Mouse (Mus musculus): ENCODE measurements around the gene Sprr2a1. TPM values are rescaled to one million over a fixed set of nuclear protein-coding genes. Genes with fewer than 3 reads are reported as not detected.

Gene Sprr2a1
- total RNA-seq (2023), result not detected

GRCm38 (mm10) chr3:92215569-92215968, at the start of gene Sprr2a1, which contains the start of gene Sprr2a2:
Gene Sprr2a1, plus strand, starts transcription at chr3:92215799.
Gene Sprr2a2, plus strand, starts transcription at chr3:92215920.

Other genes with a start within 250 kb of the Sprr2a1 start
- not detected for gene Pglyrp3, start 201.2 kb upstream of the Sprr2a1 start, total RNA-seq (2023)
- gene Lor, start 132.7 kb upstream of the Sprr2a1 start, total RNA-seq (2023), result not detected
- gene Prr9, start 91.9 kb upstream of the Sprr2a1 start, total RNA-seq (2023), result not detected
- not detected for gene Lelp1, start 73.1 kb upstream of the Sprr2a1 start, total RNA-seq (2023)
- not detected for gene Sprr2a2, start 121 bp downstream of the Sprr2a1 start, total RNA-seq (2023)
- gene Sprr2a3, start 69.6 kb downstream of the Sprr2a1 start, total RNA-seq (2023), result not detected
- not detected for gene Sprr2b, start 100.8 kb downstream of the Sprr2a1 start, total RNA-seq (2023)
- gene Sprr2d, start 123.3 kb downstream of the Sprr2a1 start, total RNA-seq (2023), result not detected
- not detected for gene Sprr2e, start 136.3 kb downstream of the Sprr2a1 start, total RNA-seq (2023)
- gene Sprr2f, start 149.4 kb downstream of the Sprr2a1 start, total RNA-seq (2023), result not detected
- not detected for gene Sprr2h, start 169.9 kb downstream of the Sprr2a1 start, total RNA-seq (2023)
- not detected for gene Sprr2i, start 192.2 kb downstream of the Sprr2a1 start, total RNA-seq (2023)
- gene Sprr2j-ps, start 202.3 kb downstream of the Sprr2a1 start, total RNA-seq (2023), result not detected
- gene Gm9774, start 213.6 kb downstream of the Sprr2a1 start, total RNA-seq (2023), result 1.4 TPM
- not detected for gene Sprr2k, start 216.8 kb downstream of the Sprr2a1 start, total RNA-seq (2023)
- gene Sprr1b, start 223.0 kb downstream of the Sprr2a1 start, total RNA-seq (2023), result not detected
- gene Sprr3, start 242.9 kb downstream of the Sprr2a1 start, total RNA-seq (2023), result not detected

Measured in CD8-positive naive resting alpha-beta T cell, adult 57 days (primary cell).